In the genomic region with DNA sequence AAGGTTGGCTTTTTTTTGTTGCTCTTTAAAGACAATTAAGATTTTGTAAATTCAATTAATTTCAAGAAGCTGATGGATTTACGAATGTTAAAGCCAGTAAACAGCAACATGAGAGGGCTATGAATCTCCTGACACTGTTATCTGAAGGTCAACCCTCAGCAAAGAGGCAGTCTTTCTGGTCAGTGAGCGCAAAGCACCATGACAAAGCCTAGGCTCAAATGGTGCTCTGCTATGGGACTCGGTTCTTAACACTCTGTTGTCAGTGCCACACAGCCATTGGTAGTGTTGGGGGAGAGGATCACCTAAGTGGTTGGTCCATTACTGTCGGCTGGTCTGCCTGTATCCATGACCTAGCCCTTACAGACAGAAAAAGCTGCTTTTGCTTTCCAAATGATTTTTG, we compare ENCODE assay signal across 25 mouse cellular contexts.
DNase-seq lines count a peak whose midpoint lies in the region; ATAC-seq lines count a peak whose summit lies in the region.
"Had no signal": no experiment of that assay in that cellular context is flagged by ENCODE, and none has a peak within 500 bp of the region (broad histone marks: within the 10 kb centered on the region; RNA-seq: fewer than 3 reads in every experiment).

No protein-coding gene starts in this region.

- 40% methylated on average over 4 of the region's 4 CpGs for WGBS in kidney, embryonic 15.5 days
- WGBS in neural tube, embryonic 12.5 days = 32% methylated on average over 4 of the region's 4 CpGs

- no peaks in the 10 kb centered on the region for H3K9me3 ChIP-seq in kidney, embryonic 15.5 days (replicated peaks)
- no peaks in the 10 kb centered on the region for H3K9me3 ChIP-seq in neural tube, embryonic 12.5 days
- H3K9me3 ChIP-seq: forebrain, embryonic 13.5 days; heart, embryonic 15.5 days; limb, embryonic 15.5 days; liver, embryonic 13.5 days had no signal

- H3K4me2 ChIP-seq in kidney, embryonic 15.5 days = peak overlapping the region; percentile 16; the same call in 1 of the 2 replicates
- peak overlapping the region; percentile 36; the same call in 1 of the 2 replicates for H3K4me2 ChIP-seq in neural tube, embryonic 12.5 days (replicated peaks)
- H3K4me2 ChIP-seq: forebrain, embryonic 13.5 days; heart, embryonic 15.5 days; limb, embryonic 15.5 days; liver, embryonic 13.5 days had no signal

- no peak overlapping the region for H3K9ac ChIP-seq in kidney, embryonic 15.5 days
- H3K9ac ChIP-seq in neural tube, embryonic 12.5 days = no peak overlapping the region
- H3K9ac ChIP-seq: forebrain, embryonic 13.5 days; heart, embryonic 15.5 days; limb, embryonic 15.5 days; liver, embryonic 13.5 days had no signal

- H3K4me3 ChIP-seq in kidney, embryonic 15.5 days (replicated peaks) = no peak overlapping the region
- H3K4me3 ChIP-seq in neural tube, embryonic 12.5 days = no peak overlapping the region
- H3K4me3 ChIP-seq: forebrain, embryonic 13.5 days; heart, embryonic 15.5 days; limb, embryonic 15.5 days; liver, embryonic 13.5 days had no signal

- peaks cover 21% of the 10 kb centered on the region for H3K4me1 ChIP-seq in kidney, embryonic 15.5 days
- peaks cover 12% of the 10 kb centered on the region for H3K4me1 ChIP-seq in neural tube, embryonic 12.5 days
- H3K4me1 ChIP-seq: liver, embryonic 13.5 days had no signal

- no peak for ATAC-seq in kidney, embryonic 15.5 days (replicated peaks; ENCODE audit: low FRiP score)
- ATAC-seq in neural tube, embryonic 12.5 days (ENCODE audit: low FRiP score, low read depth) = no peak
- ATAC-seq: forebrain, embryonic 13.5 days; intestine, postnatal 0 days; Patski had no signal

- peak; percentile 30 for DNase-seq in embryo, embryonic 10.5 days (ENCODE audit: low spot score)
- DNase-seq in embryo, embryonic 10 days (ENCODE audit: low spot score) = no peak
- no peak for DNase-seq in kidney, adult 9 months
- no peak for DNase-seq in neural tube, embryonic 10.5 days (ENCODE audit: extremely low spot score, low spot score)
- no peak for DNase-seq in urinary bladder, adult 18-20 months (ENCODE audit: low spot score in 2 of 2)
- no peak for DNase-seq in ovary, postnatal 10 days (ENCODE audit: low spot score)
- DNase-seq: adrenal gland, postnatal 25 days; cerebellum, adult 11-12 months; gastrocnemius, postnatal 14 days; kidney, postnatal 4 days; liver, embryonic 13.5 days; lung, adult 2 months; lung, postnatal 10 days; right cerebral cortex, adult 18-20 months; spleen, adult 18-20 months; thymus, postnatal 14 days had no signal

- no peak overlapping the region for H3K27ac ChIP-seq in kidney, embryonic 15.5 days
- H3K27ac ChIP-seq in neural tube, embryonic 12.5 days = no peak overlapping the region
- H3K27ac ChIP-seq: forebrain, embryonic 13.5 days; heart, embryonic 15.5 days; kidney, postnatal 0 days; limb, embryonic 15.5 days; liver, embryonic 13.5 days; macrophage had no signal

- H3K36me3 ChIP-seq in kidney, embryonic 15.5 days = no peaks in the 10 kb centered on the region
- no peaks in the 10 kb centered on the region for H3K36me3 ChIP-seq in neural tube, embryonic 12.5 days
- H3K36me3 ChIP-seq: heart, embryonic 15.5 days; limb, embryonic 15.5 days; liver, embryonic 13.5 days had no signal

- H3K27me3 ChIP-seq in kidney, embryonic 15.5 days = no peaks in the 10 kb centered on the region
- no peaks in the 10 kb centered on the region for H3K27me3 ChIP-seq in neural tube, embryonic 12.5 days (replicated peaks)
- H3K27me3 ChIP-seq: forebrain, embryonic 13.5 days; heart, embryonic 15.5 days; limb, embryonic 15.5 days; Patski had no signal
